8 mouse cellular contexts compared by ENCODE assay signal in the genomic region with DNA sequence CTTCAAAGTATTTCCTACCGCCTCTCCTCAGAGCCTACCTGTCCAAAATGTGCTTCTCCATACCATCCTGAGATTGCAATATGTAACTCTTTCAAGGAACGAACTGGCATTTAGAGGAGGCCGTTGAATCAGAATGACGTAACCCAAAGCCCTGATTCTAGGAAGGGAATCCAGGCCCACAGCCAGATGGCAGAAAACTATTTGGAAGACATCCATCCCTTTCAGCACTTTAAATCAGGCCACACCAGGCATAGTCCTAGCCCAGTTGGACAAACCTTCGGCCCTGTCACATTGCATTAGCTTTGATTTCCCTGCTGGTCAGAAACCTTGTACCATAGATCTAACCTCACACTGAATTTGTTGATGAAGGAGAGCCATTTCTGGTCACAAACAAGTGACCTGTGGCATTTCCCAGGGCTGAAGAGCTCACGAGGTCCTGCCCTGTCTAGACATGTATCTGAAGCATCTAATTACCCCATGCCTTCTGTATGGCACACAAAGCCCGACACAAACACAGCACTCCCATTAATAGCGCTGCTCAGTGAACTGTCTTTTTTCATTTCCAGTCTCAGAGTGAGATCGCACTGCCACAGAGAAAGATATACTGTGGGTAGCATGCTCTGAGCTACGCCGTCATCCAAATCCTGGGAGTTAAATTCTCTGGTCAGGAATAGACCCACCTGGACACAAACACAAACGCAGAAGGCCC. TPM values are rescaled to one million over a fixed set of nuclear protein-coding genes. Genes with fewer than 3 reads are reported as not detected.
DNase-seq lines count a peak whose midpoint lies in the region; ATAC-seq and TF ChIP-seq lines count a peak whose summit lies in the region.

No protein-coding gene starts in this region.

- no peaks in the 10 kb centered on the region for H3K36me3 ChIP-seq in forebrain, embryonic 14.5 days (ENCODE audit: control insufficient read depth, insufficient read depth, low read length)
- H3K36me3 ChIP-seq in forebrain, embryonic 12.5 days (replicated peaks), result no peaks in the 10 kb centered on the region
- no peaks in the 10 kb centered on the region for H3K36me3 ChIP-seq in lung, postnatal 0 days (ENCODE audit: insufficient read depth, low read length)

- WGBS in forebrain, embryonic 14.5 days, result 55% methylated on average over 12 of the region's 12 CpGs
- WGBS in forebrain, embryonic 12.5 days, result 76% methylated on average over 12 of the region's 12 CpGs
- 59% methylated on average over 12 of the region's 12 CpGs for WGBS in lung, postnatal 0 days

- intact Hi-C loops in gastrocnemius, postnatal 14 days (cut with DNase I; ENCODE audit: low total_unique reads), result no loop called here

- no peak overlapping the region for H3K9ac ChIP-seq in forebrain, embryonic 14.5 days (ENCODE audit: low read length)
- no peak overlapping the region for H3K9ac ChIP-seq in forebrain, embryonic 12.5 days
- H3K9ac ChIP-seq in lung, postnatal 0 days (replicated peaks; ENCODE audit: low read depth), result no peak overlapping the region

- no peaks in the 10 kb centered on the region for H3K9me3 ChIP-seq in forebrain, embryonic 14.5 days (replicated peaks; ENCODE audit: control insufficient read depth, low read length)
- H3K9me3 ChIP-seq in forebrain, embryonic 12.5 days, result no peaks in the 10 kb centered on the region
- no peaks in the 10 kb centered on the region for H3K9me3 ChIP-seq in lung, postnatal 0 days (ENCODE audit: low read length)

- TF ChIP-seq CTCF in lung, postnatal 0 days (IDR thresholded peaks at IDR 0.05), result peak; percentile 15; the same call in 1 of the 2 replicates

- peaks cover 10% of the 10 kb centered on the region; the same call in 1 of the 2 replicates for H3K4me1 ChIP-seq in forebrain, embryonic 14.5 days (ENCODE audit: control insufficient read depth, insufficient read depth, low read length)
- no peaks in the 10 kb centered on the region for H3K4me1 ChIP-seq in forebrain, embryonic 12.5 days
- no peaks in the 10 kb centered on the region for H3K4me1 ChIP-seq in lung, postnatal 0 days (ENCODE audit: insufficient read depth, low read depth, low read length)

- peak; percentile 53 for TF ChIP-seq EP300 in lung, postnatal 0 days (IDR thresholded peaks at IDR 0.05)

- peak; percentile 86 for ATAC-seq in forebrain, embryonic 14.5 days
- no peak for ATAC-seq in forebrain, embryonic 12.5 days (ENCODE audit: low FRiP score)
- ATAC-seq in lung, postnatal 0 days, result peak; percentile 55
- no peak for ATAC-seq in inflammation-experienced regulatory T-cells, adult 6 months

- peak; percentile 86 for DNase-seq in forebrain, embryonic 14.5 days (ENCODE audit: low spot score)
- peak; percentile 77 for DNase-seq in cerebellum, adult 11-12 months
- peak; percentile 66 for DNase-seq in gastrocnemius, postnatal 14 days
- peak; percentile 46 for DNase-seq in kidney, postnatal 25 days
- DNase-seq in lung, postnatal 0 days (ENCODE audit: low spot score), result peak; percentile 89
- DNase-seq in right cerebral cortex, postnatal 36 days (ENCODE audit: low spot score in 2 of 2), result peak; percentile 15 to 53

- H3K27ac ChIP-seq in forebrain, embryonic 14.5 days (ENCODE audit: low read depth, low read length), result no peak overlapping the region; the same call in 1 of the 2 replicates
- H3K27ac ChIP-seq in forebrain, embryonic 12.5 days, result no peak overlapping the region; the same call in 1 of the 2 replicates
- H3K27ac ChIP-seq in lung, postnatal 0 days (ENCODE audit: low read length), result no peak overlapping the region; the same call in 1 of the 2 replicates

- no peak overlapping the region for H3K4me3 ChIP-seq in forebrain, embryonic 14.5 days (ENCODE audit: low read depth, low read length)
- H3K4me3 ChIP-seq in forebrain, embryonic 12.5 days (replicated peaks), result no peak overlapping the region
- no peak overlapping the region for H3K4me3 ChIP-seq in lung, postnatal 0 days (ENCODE audit: low read depth, low read length)

- H3K27me3 ChIP-seq in forebrain, embryonic 14.5 days (replicated peaks; ENCODE audit: control insufficient read depth, insufficient read depth, low read length), result no peaks in the 10 kb centered on the region
- no peaks in the 10 kb centered on the region for H3K27me3 ChIP-seq in forebrain, embryonic 12.5 days
- no peaks in the 10 kb centered on the region for H3K27me3 ChIP-seq in lung, postnatal 0 days (replicated peaks; ENCODE audit: insufficient read depth, low read length)

- no peak overlapping the region for H3K4me2 ChIP-seq in forebrain, embryonic 14.5 days (ENCODE audit: low read length)
- H3K4me2 ChIP-seq in forebrain, embryonic 12.5 days, result no peak overlapping the region
- H3K4me2 ChIP-seq in lung, postnatal 0 days (replicated peaks; ENCODE audit: low read depth, low read length), result no peak overlapping the region

RNA-seq across cellular contexts. Expression of a gene that starts 38.3 kb away (rescaled TPM):
- polyA plus RNA-seq in forebrain, embryonic 14.5 days (2014; fragmentation: Nextera tagmentation; extraction: Ambion mirVana), result 5.8 and 8.3 TPM in 2 replicates
- 31.7 and 40.6 TPM in 2 replicates for polyA plus RNA-seq in forebrain, embryonic 12.5 days (2016; fragmentation: Nextera tagmentation; extraction: Ambion mirVana)
- total RNA-seq in gastrocnemius, postnatal 14 days (2021), result 10 to 100 TPM; 21.7 to 23.0 TPM
- 50.8 and 57.5 TPM in 2 replicates for polyA plus RNA-seq in lung, postnatal 0 days (2015; fragmentation: Nextera tagmentation; extraction: Ambion mirVana)
- under 1 TPM in 2 of 3 experiments, not detected in 1; 0.16 to 0.28 TPM for polyA plus RNA-seq in inflammation-experienced regulatory T-cells, adult 6 months (2017; shearing (Covaris generic))

Comparison
In these comparisons a context has a peak if more than half of its experiments do, and no peak if none do; other contexts are left out.
1. ATAC-seq: peak in forebrain, embryonic 14.5 days (single experiment) and lung, postnatal 0 days (single experiment); none in forebrain, embryonic 12.5 days (single experiment) and inflammation-experienced regulatory T-cells, adult 6 months (single experiment).
2. DNase-seq: peak in every context shown above with its lines; median percentile 89 in lung, postnatal 0 days; 86 in forebrain, embryonic 14.5 days; 77 in cerebellum, adult 11-12 months; 66 in gastrocnemius, postnatal 14 days; 46 in kidney, postnatal 25 days; 34 in right cerebral cortex, postnatal 36 days.